Mouse (Mus musculus) kidney, adult 2 months (tissue): ENCODE measurements around the gene Fam173a.

Source experiments
- CTCF ChIP-seq: fragments of 200-500 bp; conservative IDR thresholded peaks from 2 replicates; pipeline ENCODE4 v1.5.1; 2011; ENCODE audit warnings: low read depth, mild to moderate bottlenecking, control low read depth, low read length, moderate library complexity, mixed read lengths; ENCODE audit not compliant: insufficient read depth, insufficient read length
- POLR2A ChIP-seq: fragments of 200-500 bp; IDR thresholded peaks from one replicate; pipeline ENCODE4 v1.6.1; 2011; ENCODE audit warnings: low read depth, low read length, control low read depth

DNA sequence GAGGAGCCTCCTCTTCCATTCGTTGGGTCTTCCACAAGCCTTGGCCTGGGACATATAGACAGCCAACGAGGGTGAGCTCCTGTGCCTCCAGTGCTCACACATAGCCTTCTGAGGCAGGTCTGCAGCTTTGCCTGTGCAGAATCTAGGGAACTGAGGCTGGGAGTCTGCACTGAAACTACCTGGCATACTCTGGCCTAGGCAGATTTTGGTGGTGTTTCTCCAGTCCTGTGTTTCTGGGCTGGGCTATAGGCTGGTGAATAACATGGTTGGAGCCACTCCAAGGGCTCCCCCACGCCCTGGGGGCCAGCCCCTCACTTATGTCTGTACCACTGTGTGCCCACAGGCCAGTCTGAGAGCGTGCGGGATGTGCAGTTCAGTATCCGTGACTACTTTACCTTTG lies 32.6 kb upstream of the Fam173a start:
- TF ChIP-seq CTCF (no peak), POLR2A (no peak)
